Mouse (Mus musculus): ENCODE results near the gene Rnf169.
A peak's percentile ranks its signal among the peaks of the same experiment; 100 is the strongest.

The Rnf169 gene

GRCm38 (mm10) chr7:99893967-99894366, 86.3 kb downstream of the Rnf169 start:
- DNase-seq (ENCODE audit: low read depth, low spot score), result no peak

GRCm38 (mm10) chr7:99892351-99892750, 87.9 kb downstream of the Rnf169 start:
- DNase-seq (ENCODE audit: low read depth, low spot score), result no peak

DNA sequence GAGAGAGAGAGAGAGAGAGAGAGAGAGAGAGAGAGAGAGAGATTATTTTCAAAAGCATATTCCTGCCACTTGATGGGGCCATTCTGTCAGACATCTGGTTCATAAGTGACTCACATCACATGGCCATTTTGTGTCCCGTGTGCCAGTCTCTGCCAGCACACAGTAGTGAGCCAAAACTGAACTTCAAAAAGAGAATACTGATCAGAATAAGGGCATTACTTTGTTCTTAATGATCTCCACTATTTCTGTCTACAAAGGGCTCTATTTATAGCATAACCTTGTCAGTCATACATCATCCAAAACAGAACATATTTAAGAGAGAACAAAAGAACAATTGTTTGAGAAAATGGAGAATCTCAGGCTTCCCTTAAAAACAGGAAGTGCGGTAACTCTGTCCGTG, 88.8 kb downstream of the Rnf169 start:
- no peak for DNase-seq (ENCODE audit: low read depth, low spot score)

DNA sequence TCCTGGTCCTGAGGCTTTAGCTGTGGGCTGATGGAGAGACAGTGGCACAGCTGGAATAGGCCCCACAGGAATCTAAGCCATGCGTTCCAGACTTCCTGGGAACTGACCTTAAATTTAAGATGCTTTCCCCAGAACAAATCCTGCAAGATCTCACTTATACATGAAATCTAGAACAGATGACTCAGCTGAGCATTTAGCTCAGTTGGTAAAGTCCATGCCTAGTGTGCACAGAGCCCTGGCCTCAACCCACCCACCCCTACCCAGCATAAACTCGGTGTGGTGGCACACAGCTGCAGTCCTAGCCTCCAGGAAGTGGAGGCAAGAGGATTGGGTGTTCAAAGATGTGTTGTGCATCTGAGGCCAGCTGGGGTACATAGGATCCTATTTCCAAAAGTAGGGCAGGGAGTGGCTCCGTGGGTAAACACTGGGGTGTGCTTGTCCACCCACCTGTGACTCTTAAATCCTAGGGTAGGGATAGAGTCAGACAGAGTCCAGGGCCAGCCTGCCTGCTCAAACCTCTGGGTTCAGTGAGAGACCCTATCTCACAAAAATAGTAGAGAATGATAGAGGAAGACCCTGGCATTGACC, 90.0 kb downstream of the Rnf169 start:
- no peak for DNase-seq (ENCODE audit: low read depth, low spot score)

GRCm38 (mm10) chr7:99889175-99889880, 90.9 kb downstream of the Rnf169 start:
- DNase-seq (ENCODE audit: low read depth, low spot score), result peak; percentile 23

DNA sequence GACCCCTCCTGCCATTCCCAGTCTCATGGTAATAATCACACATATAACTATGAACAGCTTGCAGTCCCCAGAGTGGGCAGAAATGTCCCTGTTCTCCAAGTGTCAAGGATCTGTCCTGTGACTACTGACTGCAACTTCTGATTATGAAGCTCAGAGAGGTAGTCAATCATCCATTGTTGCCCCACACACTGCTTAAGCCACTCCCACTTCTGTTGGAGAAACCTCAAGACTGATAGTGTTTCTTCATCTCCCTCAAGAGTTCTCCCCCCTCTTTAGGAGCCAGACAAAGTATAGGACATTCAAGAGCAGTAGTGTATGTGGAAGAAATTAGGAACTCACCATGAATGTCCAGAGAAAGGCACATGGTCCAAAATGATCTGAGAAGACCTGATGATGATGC, 92.5 kb downstream of the Rnf169 start:
- no peak for DNase-seq (ENCODE audit: low read depth, low spot score)

- DNase-seq (ENCODE audit: low read depth, low spot score), result no peak
Observed at GRCm38 (mm10) chr7:99887230-99887735, 93.0 kb downstream of the Rnf169 start.

DNA sequence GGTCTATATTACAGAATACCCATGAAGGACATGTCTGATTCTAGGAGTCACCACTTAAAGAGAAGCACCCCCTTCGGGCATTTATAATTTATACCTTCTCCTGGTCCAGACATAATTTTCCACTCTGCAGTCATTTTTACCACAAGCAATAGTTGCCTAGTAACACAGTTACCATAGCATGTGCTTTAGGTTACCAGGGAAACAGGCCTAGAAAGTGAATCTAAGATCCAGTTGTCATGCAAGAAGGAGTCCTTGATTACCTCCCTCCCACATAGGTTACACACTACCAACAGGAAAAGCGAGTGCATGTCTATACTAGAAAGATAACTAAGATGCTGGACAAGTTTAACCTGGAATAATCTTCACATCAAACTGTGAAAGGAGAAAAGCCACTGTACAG, 102.0 kb downstream of the Rnf169 start:
- DNase-seq (ENCODE audit: low read depth, low spot score), result no peak

- peak; percentile 82 for DNase-seq (ENCODE audit: low read depth, low spot score)
Observed at GRCm38 (mm10) chr7:99876345-99876744, 103.9 kb downstream of the Rnf169 start.

GRCm38 (mm10) chr7:99875891-99876290, 104.4 kb downstream of the Rnf169 start:
- DNase-seq (ENCODE audit: low read depth, low spot score), result peak; percentile 12

DNA sequence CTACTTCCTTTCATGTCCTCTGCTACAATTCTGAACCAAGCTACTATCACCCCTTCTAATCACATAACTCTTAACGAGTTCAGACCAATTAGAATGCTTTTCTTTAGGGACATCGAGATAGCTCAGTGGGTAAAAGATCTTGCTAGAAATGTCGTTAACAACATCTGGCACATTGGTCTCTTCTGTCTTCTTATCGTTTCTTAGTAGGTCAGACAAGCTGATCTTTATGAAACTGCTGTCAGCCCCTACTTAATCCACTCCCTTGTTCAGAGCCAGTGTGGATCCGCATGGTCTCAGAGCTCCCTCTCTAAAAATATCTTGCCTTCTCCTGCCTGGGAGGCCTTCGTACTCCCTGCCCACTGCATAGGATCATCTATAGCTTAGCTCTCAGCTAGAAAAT, 106.3 kb downstream of the Rnf169 start:
- no peak for DNase-seq (ENCODE audit: low read depth, low spot score)
